Mouse (Mus musculus) stomach, postnatal 0 days (tissue): ENCODE measurements around the gene Pgd. TPM values are rescaled to one million over a fixed set of nuclear protein-coding genes. Genes with fewer than 3 reads are reported as not detected.

Experiments
- ATAC-seq: fragments of 200-750 bp; cut with Nextera tagmentation; 2 replicates; pipeline ENCODE4 v1.8.0; 2017; ENCODE audit not compliant: low FRiP score, low TSS enrichment
- DNase-seq: peaks from one replicate; pipeline ENCODE4 v3.0.0-alpha.2; 2016; ENCODE audit warnings: low spot score
- H3K27ac ChIP-seq: fragments of 300-500 bp; sonication (generic); replicated peaks from 2 replicates; pipeline ENCODE4 v1.5.1; 2014; ENCODE audit warnings: mild to moderate bottlenecking, control low read depth
- H3K27me3 ChIP-seq: fragments of 300-500 bp; sonication (generic); 2 replicates; pipeline ENCODE4 v1.6.1; 2014; ENCODE audit warnings: low read length; ENCODE audit not compliant: control insufficient read depth, insufficient read depth
- H3K36me3 ChIP-seq: fragments of 300-500 bp; sonication (generic); 2 replicates; pipeline ENCODE4 v1.6.1; 2014; ENCODE audit warnings: low read length, mixed read lengths; ENCODE audit not compliant: control insufficient read depth, insufficient read depth
- H3K4me1 ChIP-seq: fragments of 300-500 bp; sonication (generic); replicated peaks from 2 replicates; pipeline ENCODE4 v1.6.1; 2014; ENCODE audit warnings: antibody characterized with exemption; ENCODE audit not compliant: control insufficient read depth, insufficient read depth
- H3K4me2 ChIP-seq: fragments of 300-500 bp; sonication (generic); replicated peaks from 2 replicates; pipeline ENCODE4 v1.6.1; 2014; ENCODE audit warnings: low read depth, mild to moderate bottlenecking, control low read depth, moderate library complexity
- H3K4me3 ChIP-seq: fragments of 300-500 bp; sonication (generic); 2 replicates; pipeline ENCODE4 v1.5.1; 2014; ENCODE audit warnings: low read depth, low read length, control low read depth
- H3K9ac ChIP-seq: fragments of 300-500 bp; sonication (generic); 2 replicates; pipeline ENCODE4 v1.6.1; 2014; ENCODE audit warnings: mild to moderate bottlenecking, low read length, control low read depth, mixed read lengths
- H3K9me3 ChIP-seq: fragments of 300-500 bp; sonication (generic); 2 replicates; pipeline ENCODE4 v1.6.1; 2016; ENCODE audit warnings: low read length; ENCODE audit not compliant: control insufficient read depth
- CTCF ChIP-seq: IDR thresholded peaks from 2 replicates; pipeline ENCODE4 v1.5.1; 2016; ENCODE audit warnings: antibody characterized with exemption, low read depth, mild to moderate bottlenecking, moderate library complexity
- EP300 ChIP-seq: optimal IDR thresholded peaks from 2 replicates; pipeline ENCODE3; 2016; ENCODE audit warnings: antibody characterized with exemption
- WGBS: fragments of 180-500 bp; shearing (Covaris S2); extraction: QIAGEN DNeasy Blood & Tissue Kit; methylation state at CpG from one replicate; pipeline ENCODE4 v1.1.7; 2014; 5-methylcytosine and 5-hydroxymethylcytosine counted together
- polyA plus RNA-seq: library from polyadenylated mRNA; unstranded; fragments of >200 nt; fragmentation: Nextera tagmentation; extraction: Ambion mirVana; gene quantifications from 2 replicates; pipeline ENCODE4 v1.2.1, GENCODE M21; 2015

Gene Pgd
- polyA plus RNA-seq, 1 experiment from 2014 or later: 266 TPM

- no peaks in the 10 kb centered on the region for H3K9me3 ChIP-seq
- WGBS: 27% methylated on average over 4 of the region's 4 CpGs
- ATAC-seq (no peak), DNase-seq (no peak)
- no peaks in the 10 kb centered on the region for H3K27me3 ChIP-seq
- TF ChIP-seq EP300 (no peak), CTCF (no peak)
- H3K27ac ChIP-seq: no peak overlapping the region
- H3K9ac ChIP-seq: no peak overlapping the region
- H3K4me1 ChIP-seq: no peaks in the 10 kb centered on the region
- no peak overlapping the region for H3K4me2 ChIP-seq
- no peaks in the 10 kb centered on the region for H3K36me3 ChIP-seq
- no peak overlapping the region for H3K4me3 ChIP-seq
Measured at GRCm38 (mm10) chr4:149143594-149143993, 23.0 kb downstream of the Pgd start.

GRCm38 (mm10) chr4:149138515-149138914, 28.1 kb downstream of the Pgd start:
- Histone ChIP-seq H3K27ac (no peak overlapping the region), H3K9me3 (no peaks in the 10 kb centered on the region), H3K36me3 (no peaks in the 10 kb centered on the region), H3K9ac (no peak overlapping the region), H3K4me2 (no peak overlapping the region), H3K27me3 (no peaks in the 10 kb centered on the region), H3K4me3 (no peak overlapping the region), H3K4me1 (no peaks in the 10 kb centered on the region)
- DNase-seq: no peak
- ATAC-seq: no peak
- TF ChIP-seq EP300 (no peak), CTCF (no peak)
- 75% methylated on average over 8 of the region's 8 CpGs for WGBS

GRCm38 (mm10) chr4:149136982-149137770, 29.4 kb downstream of the Pgd start, which contains the start of gene Cenps:
Gene Cenps, minus strand, starts transcription at chr4:149137629.
- H3K4me1 ChIP-seq: no peaks in the 10 kb centered on the region
- TF ChIP-seq CTCF: peak; percentile 97
- TF ChIP-seq EP300: no peak
- peak within 1 kb of the TSS; percentile 61 for H3K9ac ChIP-seq
- no peaks in the 10 kb centered on the region for H3K36me3 ChIP-seq
- H3K27me3 ChIP-seq: no peaks in the 10 kb centered on the region
- 1% methylated on average over 68 of the region's 68 CpGs for WGBS
- DNase-seq (peak; percentile 93), ATAC-seq (peak; percentile 92)
- peak within 1 kb of the TSS; percentile 74 for H3K27ac ChIP-seq
- H3K4me3 ChIP-seq: peak within 1 kb of the TSS; percentile 59
- H3K4me2 ChIP-seq: peak within 1 kb of the TSS; percentile 74
- H3K9me3 ChIP-seq: no peaks in the 10 kb centered on the region

- Histone ChIP-seq H3K4me2 (peak overlapping the region; percentile 74), H3K4me1 (no peaks in the 10 kb centered on the region), H3K4me3 (peak overlapping the region; percentile 59), H3K27ac (no peak overlapping the region), H3K9me3 (no peaks in the 10 kb centered on the region), H3K36me3 (no peaks in the 10 kb centered on the region; the same call in 1 of the 2 replicates), H3K27me3 (no peaks in the 10 kb centered on the region), H3K9ac (peak overlapping the region; percentile 61; the same call in 1 of the 2 replicates)
- 55% methylated on average over 18 of the region's 18 CpGs for WGBS
- ATAC-seq (no peak), DNase-seq (no peak)
- TF ChIP-seq CTCF: no peak
- no peak for TF ChIP-seq EP300
Measured at GRCm38 (mm10) chr4:149136116-149136850, 30.3 kb downstream of the Pgd start.

GRCm38 (mm10) chr4:149133395-149133794, 33.2 kb downstream of the Pgd start:
- no peaks in the 10 kb centered on the region for H3K4me1 ChIP-seq
- H3K27ac ChIP-seq: no peak overlapping the region
- WGBS: 60% methylated on average over 5 of the region's 5 CpGs
- no peaks in the 10 kb centered on the region for H3K9me3 ChIP-seq
- ATAC-seq: no peak
- no peak overlapping the region for H3K4me3 ChIP-seq
- H3K4me2 ChIP-seq: no peak overlapping the region
- H3K9ac ChIP-seq: no peak overlapping the region
- DNase-seq: no peak
- no peaks in the 10 kb centered on the region; the same call in 1 of the 2 replicates for H3K36me3 ChIP-seq
- TF ChIP-seq EP300 (no peak), CTCF (no peak)
- H3K27me3 ChIP-seq: no peaks in the 10 kb centered on the region
